Mouse (Mus musculus): ENCODE data around the gene 1700092M07Rik. TPM values are rescaled to one million over a fixed set of nuclear protein-coding genes. Genes with fewer than 3 reads are reported as not detected.
A peak's percentile ranks its signal among the peaks of the same experiment; 100 is the strongest.
"Not testable (repeated sequence)": the region's sequence is repeated elsewhere in the genome, so short reads cannot be mapped to it uniquely, and the experiment has no call there.

The 1700092M07Rik gene
- polyA plus RNA-seq, 1 experiment from 2014 or later, result 3.1 TPM

DNA sequence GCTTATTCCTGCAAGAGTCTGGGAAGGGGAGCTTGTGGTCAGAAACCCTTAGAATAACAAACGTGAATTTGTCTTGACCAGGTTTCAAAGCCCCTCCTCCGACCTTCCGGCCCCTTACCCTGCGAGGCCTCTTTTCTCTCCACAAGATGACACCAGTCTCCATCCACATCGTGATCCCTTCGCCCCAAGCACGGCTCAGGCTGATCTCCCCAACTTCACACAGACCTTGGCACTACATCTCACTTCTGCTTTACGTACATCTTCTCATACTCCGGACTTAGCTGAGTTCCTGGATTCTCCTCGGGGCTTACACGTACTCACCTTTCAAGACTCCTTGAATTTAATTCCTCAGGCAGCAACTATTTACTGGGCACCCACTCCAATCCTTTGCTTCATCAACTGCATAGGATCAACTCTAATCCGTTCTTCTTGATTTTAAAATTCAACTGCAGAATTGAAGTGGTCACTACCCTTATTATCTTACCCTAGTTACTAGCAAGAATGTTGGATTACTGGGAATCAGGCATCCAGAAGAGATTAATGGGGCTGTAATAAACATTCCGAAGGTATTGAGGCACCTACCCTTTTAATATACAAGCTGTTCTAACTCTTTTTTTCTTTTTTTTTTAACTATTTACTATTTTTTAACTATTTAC, 26.4 kb upstream of the 1700092M07Rik start:
- H3K27ac ChIP-seq (ENCODE audit: low read depth, low read length), result peak overlapping the region; percentile 62
- H3K4me1 ChIP-seq (replicated peaks; ENCODE audit: control insufficient read depth, insufficient read depth, low read length), result peaks cover 2% of the 10 kb centered on the region; the same call in 1 of the 2 replicates
- peak overlapping the region; percentile 89 for H3K4me3 ChIP-seq (ENCODE audit: low read depth, low read length)
- H3K9me3 ChIP-seq (ENCODE audit: control insufficient read depth, low read length), result no peaks in the 10 kb centered on the region
- peak overlapping the region; percentile 59 for H3K4me2 ChIP-seq (ENCODE audit: low read depth, low read length, severe bottlenecking)
- H3K9ac ChIP-seq (ENCODE audit: low read length), result peak overlapping the region; percentile 94
- DNase-seq (ENCODE audit: low spot score), result no peak
- H3K36me3 ChIP-seq (ENCODE audit: control insufficient read depth, insufficient read depth, low read length), result peaks cover 5% of the 10 kb centered on the region
- peak; percentile 14 for ATAC-seq (replicated peaks; ENCODE audit: low FRiP score)
- H3K27me3 ChIP-seq (ENCODE audit: control insufficient read depth, insufficient read depth, low read length), result no peaks in the 10 kb centered on the region
- WGBS, result 7% methylated on average over 13 of the region's 13 CpGs

- no peaks in the 10 kb centered on the region for H3K27me3 ChIP-seq (ENCODE audit: control insufficient read depth, insufficient read depth, low read length)
- DNase-seq (ENCODE audit: low spot score), result no peak
- H3K4me2 ChIP-seq (ENCODE audit: low read depth, low read length, severe bottlenecking), result no peak overlapping the region
- no peaks in the 10 kb centered on the region; the same call in 1 of the 2 replicates for H3K36me3 ChIP-seq (ENCODE audit: control insufficient read depth, insufficient read depth, low read length)
- no peak for ATAC-seq (replicated peaks; ENCODE audit: low FRiP score)
- no peaks in the 10 kb centered on the region for H3K9me3 ChIP-seq (ENCODE audit: control insufficient read depth, low read length)
- no peak overlapping the region for H3K4me3 ChIP-seq (ENCODE audit: low read depth, low read length)
- no peak overlapping the region for H3K27ac ChIP-seq (ENCODE audit: low read depth, low read length)
- peaks cover 2% of the 10 kb centered on the region; the same call in 1 of the 2 replicates for H3K4me1 ChIP-seq (replicated peaks; ENCODE audit: control insufficient read depth, insufficient read depth, low read length)
- H3K9ac ChIP-seq (ENCODE audit: low read length), result no peak overlapping the region
- WGBS, result 77% methylated on average over 10 of the region's 10 CpGs
Observed at GRCm38 (mm10) chr19:8714653-8715481, 25.7 kb upstream of the 1700092M07Rik start.

DNA sequence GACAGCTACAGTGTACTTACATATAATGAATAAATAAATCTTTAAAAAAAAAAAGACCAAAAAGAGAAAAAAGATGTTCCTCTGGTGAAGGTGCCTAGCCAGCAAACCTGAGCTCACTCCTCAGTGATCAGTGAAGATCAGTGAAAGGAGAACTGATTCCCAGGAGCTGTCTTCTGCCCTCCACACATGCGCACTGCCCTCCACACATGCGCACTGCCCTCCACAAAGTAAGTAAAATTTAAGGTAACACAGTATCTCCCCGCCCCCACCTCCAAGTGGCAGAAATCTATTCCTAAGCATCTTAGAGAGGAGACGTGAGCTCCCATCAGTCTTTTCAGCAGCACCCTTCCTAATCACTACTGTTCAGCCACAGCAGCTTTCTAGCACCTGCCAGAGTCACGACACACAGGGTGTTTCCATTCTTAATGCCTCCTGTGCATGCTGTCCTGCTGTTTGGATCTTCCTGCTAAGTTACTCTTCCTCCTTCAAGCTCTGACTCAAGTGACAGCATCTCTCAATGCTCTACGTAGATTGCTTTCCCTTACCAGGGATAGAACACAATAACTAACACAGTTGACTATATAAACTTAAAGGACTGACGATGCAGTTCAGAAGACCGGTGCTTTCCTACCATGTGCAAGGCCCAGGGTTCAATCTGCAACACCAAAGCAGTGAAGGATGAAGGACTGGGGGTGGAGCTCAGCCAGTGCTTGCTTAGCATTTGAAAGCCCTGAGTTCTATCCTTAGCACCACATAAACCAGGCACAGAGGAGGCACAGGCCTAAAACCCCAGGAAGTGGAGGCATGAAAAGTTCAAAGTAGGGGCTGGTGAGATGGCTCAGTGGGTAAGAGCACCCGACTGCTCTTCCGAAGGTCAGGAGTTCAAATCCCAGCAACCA, 24.4 kb upstream of the 1700092M07Rik start:
- H3K4me1 ChIP-seq (replicated peaks; ENCODE audit: control insufficient read depth, insufficient read depth, low read length), result peaks cover 2% of the 10 kb centered on the region; the same call in 1 of the 2 replicates
- ATAC-seq (replicated peaks; ENCODE audit: low FRiP score) (no peak), DNase-seq (ENCODE audit: low spot score) (no peak)
- H3K4me2 ChIP-seq (ENCODE audit: low read depth, low read length, severe bottlenecking), result no peak overlapping the region
- no peak overlapping the region for H3K9ac ChIP-seq (ENCODE audit: low read length)
- H3K27me3 ChIP-seq (ENCODE audit: control insufficient read depth, insufficient read depth, low read length), result no peaks in the 10 kb centered on the region
- H3K27ac ChIP-seq (ENCODE audit: low read depth, low read length), result no peak overlapping the region
- WGBS, result 67% methylated on average over 10 of the region's 10 CpGs
- no peaks in the 10 kb centered on the region for H3K9me3 ChIP-seq (ENCODE audit: control insufficient read depth, low read length)
- H3K36me3 ChIP-seq (ENCODE audit: control insufficient read depth, insufficient read depth, low read length), result no peaks in the 10 kb centered on the region
- H3K4me3 ChIP-seq (ENCODE audit: low read depth, low read length), result no peak overlapping the region

DNA sequence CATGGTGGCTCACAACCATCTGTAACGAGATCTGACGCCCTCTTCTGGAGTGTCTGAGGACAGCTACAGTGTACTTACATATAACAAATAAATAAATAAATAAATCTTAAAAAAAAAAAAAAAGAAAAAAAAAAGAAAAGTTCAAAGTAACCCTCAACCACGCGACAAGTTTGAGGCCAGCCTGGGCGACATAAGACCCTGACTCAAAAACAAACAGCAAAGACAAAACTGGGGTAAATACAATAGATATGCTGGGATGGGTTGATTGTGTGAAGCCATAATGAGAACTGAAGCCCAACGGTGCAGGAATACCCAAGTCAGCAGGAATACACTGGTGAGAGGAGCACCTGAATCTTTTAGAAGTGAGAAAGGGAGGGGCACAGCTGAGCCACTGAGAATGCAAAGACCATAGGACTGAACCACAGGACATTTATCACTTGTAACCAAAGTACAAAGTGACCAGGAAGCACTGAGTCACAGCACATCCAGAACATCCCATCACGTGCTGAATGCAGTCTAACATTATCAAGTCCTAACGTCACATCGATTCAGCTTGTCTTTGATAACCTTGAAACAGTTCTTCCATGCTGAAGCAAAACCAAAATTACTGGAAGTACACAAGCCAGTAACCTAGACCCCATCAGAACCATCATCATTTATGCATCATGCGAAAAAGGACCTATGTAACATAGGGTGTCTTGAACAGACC, 23.6 kb upstream of the 1700092M07Rik start:
- H3K4me3 ChIP-seq (ENCODE audit: low read depth, low read length), result no peak overlapping the region
- no peak overlapping the region for H3K4me2 ChIP-seq (ENCODE audit: low read depth, low read length, severe bottlenecking)
- no peak for DNase-seq (ENCODE audit: low spot score)
- 76% methylated on average over 8 of the region's 10 CpGs for WGBS
- H3K9me3 ChIP-seq (ENCODE audit: control insufficient read depth, low read length), result no peaks in the 10 kb centered on the region
- H3K27me3 ChIP-seq (ENCODE audit: control insufficient read depth, insufficient read depth, low read length), result no peaks in the 10 kb centered on the region
- no peaks in the 10 kb centered on the region for H3K36me3 ChIP-seq (ENCODE audit: control insufficient read depth, insufficient read depth, low read length)
- peaks cover 3% of the 10 kb centered on the region; the same call in 1 of the 2 replicates for H3K4me1 ChIP-seq (replicated peaks; ENCODE audit: control insufficient read depth, insufficient read depth, low read length)
- no peak overlapping the region for H3K9ac ChIP-seq (ENCODE audit: low read length)
- H3K27ac ChIP-seq (ENCODE audit: low read depth, low read length), result no peak overlapping the region
- no peak for ATAC-seq (replicated peaks; ENCODE audit: low FRiP score)

GRCm38 (mm10) chr19:8718357-8718756, 22.2 kb upstream of the 1700092M07Rik start:
- H3K9ac ChIP-seq (ENCODE audit: low read length), result no peak overlapping the region
- H3K27me3 ChIP-seq (ENCODE audit: control insufficient read depth, insufficient read depth, low read length), result no peaks in the 10 kb centered on the region
- ATAC-seq (replicated peaks; ENCODE audit: low FRiP score), result no peak
- no peak overlapping the region for H3K4me3 ChIP-seq (ENCODE audit: low read depth, low read length)
- H3K9me3 ChIP-seq (ENCODE audit: control insufficient read depth, low read length), result no peaks in the 10 kb centered on the region
- peaks cover 6% of the 10 kb centered on the region; the same call in 1 of the 2 replicates for H3K4me1 ChIP-seq (replicated peaks; ENCODE audit: control insufficient read depth, insufficient read depth, low read length)
- no peaks in the 10 kb centered on the region for H3K36me3 ChIP-seq (ENCODE audit: control insufficient read depth, insufficient read depth, low read length)
- H3K27ac ChIP-seq (ENCODE audit: low read depth, low read length), result no peak overlapping the region
- peak; percentile 75 for DNase-seq (ENCODE audit: low spot score)
- 61% methylated on average over 3 of the region's 3 CpGs for WGBS
- no peak overlapping the region for H3K4me2 ChIP-seq (ENCODE audit: low read depth, low read length, severe bottlenecking)

- not testable (repeated sequence) for ATAC-seq (replicated peaks; ENCODE audit: low FRiP score); H3K27me3 ChIP-seq (ENCODE audit: control insufficient read depth, insufficient read depth, low read length); H3K27ac ChIP-seq (ENCODE audit: low read depth, low read length); DNase-seq (ENCODE audit: low spot score); H3K4me2 ChIP-seq (ENCODE audit: low read depth, low read length, severe bottlenecking); H3K4me1 ChIP-seq (replicated peaks; ENCODE audit: control insufficient read depth, insufficient read depth, low read length); H3K9me3 ChIP-seq (ENCODE audit: control insufficient read depth, low read length); H3K9ac ChIP-seq (ENCODE audit: low read length); H3K36me3 ChIP-seq (ENCODE audit: control insufficient read depth, insufficient read depth, low read length); H3K4me3 ChIP-seq (ENCODE audit: low read depth, low read length)
Observed at GRCm38 (mm10) chr19:8719037-8719436, 21.5 kb upstream of the 1700092M07Rik start.

DNA sequence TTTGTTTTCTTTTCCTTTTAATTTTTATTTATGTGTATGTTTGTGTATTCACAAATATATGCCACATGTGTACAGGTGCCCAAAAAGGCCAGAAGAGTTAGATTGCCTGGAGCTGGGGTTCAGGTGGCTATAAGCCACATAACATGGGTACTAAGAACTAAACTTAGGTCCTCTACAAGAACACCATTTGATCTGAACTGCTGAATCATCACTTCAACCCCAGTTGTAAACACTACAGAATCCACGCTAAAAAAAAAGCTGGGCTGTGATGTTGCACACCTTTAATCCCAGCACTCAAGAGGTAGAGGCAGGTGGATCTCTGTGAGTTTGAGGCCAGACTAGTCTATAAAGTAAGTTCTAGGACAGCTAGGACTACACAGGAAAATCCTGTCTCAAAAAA, 19.1 kb upstream of the 1700092M07Rik start:
- peaks cover 12% of the 10 kb centered on the region for H3K4me1 ChIP-seq (replicated peaks; ENCODE audit: control insufficient read depth, insufficient read depth, low read length)
- no peak overlapping the region for H3K9ac ChIP-seq (ENCODE audit: low read length)
- no peaks in the 10 kb centered on the region for H3K9me3 ChIP-seq (ENCODE audit: control insufficient read depth, low read length)
- H3K27me3 ChIP-seq (ENCODE audit: control insufficient read depth, insufficient read depth, low read length), result no peaks in the 10 kb centered on the region
- no peak overlapping the region for H3K27ac ChIP-seq (ENCODE audit: low read depth, low read length)
- H3K36me3 ChIP-seq (ENCODE audit: control insufficient read depth, insufficient read depth, low read length), result peaks cover 10% of the 10 kb centered on the region; the same call in 1 of the 2 replicates
- DNase-seq (ENCODE audit: low spot score) (no peak), ATAC-seq (replicated peaks; ENCODE audit: low FRiP score) (no peak)
- no peak overlapping the region for H3K4me3 ChIP-seq (ENCODE audit: low read depth, low read length)
- WGBS, result 92% methylated on average over 1 of the region's 1 CpGs
- no peak overlapping the region for H3K4me2 ChIP-seq (ENCODE audit: low read depth, low read length, severe bottlenecking)

DNA sequence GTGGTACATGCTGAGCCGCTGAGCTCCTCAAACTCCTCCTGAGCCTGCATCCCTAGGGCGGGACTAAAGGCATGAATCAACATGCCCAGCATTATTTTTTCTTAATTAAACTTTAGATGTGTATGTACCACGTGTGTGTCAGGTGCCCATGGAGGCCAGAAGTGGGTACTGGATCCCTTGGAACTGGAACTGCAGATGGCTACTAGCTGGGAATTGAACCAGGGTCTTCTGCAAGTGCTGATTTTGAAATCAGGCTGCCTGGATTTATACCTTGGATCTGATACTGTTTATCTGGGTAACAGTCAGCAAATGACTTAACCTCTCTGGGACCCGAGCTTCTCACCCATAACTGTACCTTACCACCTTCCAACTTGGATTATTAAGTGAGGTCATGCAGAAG, 18.5 kb upstream of the 1700092M07Rik start:
- WGBS, result 63% methylated on average over 4 of the region's 4 CpGs
- no peak for ATAC-seq (replicated peaks; ENCODE audit: low FRiP score)
- H3K4me1 ChIP-seq (replicated peaks; ENCODE audit: control insufficient read depth, insufficient read depth, low read length), result peaks cover 12% of the 10 kb centered on the region
- H3K27ac ChIP-seq (ENCODE audit: low read depth, low read length), result peak overlapping the region; percentile 88; the same call in 1 of the 2 replicates
- peak overlapping the region; percentile 89 for H3K4me3 ChIP-seq (ENCODE audit: low read depth, low read length)
- H3K4me2 ChIP-seq (ENCODE audit: low read depth, low read length, severe bottlenecking), result peak overlapping the region; percentile 71
- no peaks in the 10 kb centered on the region for H3K9me3 ChIP-seq (ENCODE audit: control insufficient read depth, low read length)
- peak overlapping the region; percentile 98 for H3K9ac ChIP-seq (ENCODE audit: low read length)
- DNase-seq (ENCODE audit: low spot score), result no peak
- no peaks in the 10 kb centered on the region for H3K27me3 ChIP-seq (ENCODE audit: control insufficient read depth, insufficient read depth, low read length)
- peaks cover 10% of the 10 kb centered on the region; the same call in 1 of the 2 replicates for H3K36me3 ChIP-seq (ENCODE audit: control insufficient read depth, insufficient read depth, low read length)
